Mouse (Mus musculus): ENCODE data around the gene Taf11. TPM values are rescaled to one million over a fixed set of nuclear protein-coding genes. Genes with fewer than 3 reads are reported as not detected.

Gene Taf11
- total RNA-seq, 2 experiments from 2014 or later = 34.6 to 37.4 TPM

Other genes with a start within 250 kb of the Taf11 start
- under 1 TPM in 1 of 2 experiments, not detected in 1; 0.90 TPM for gene Spdef, start 180.9 kb downstream of the Taf11 start, total RNA-seq (2021)
- gene D17Wsu92e, start 89.2 kb downstream of the Taf11 start, total RNA-seq (2021) = 100 to 1,000 TPM; 191 to 194 TPM
- gene Snrpc, start 71.7 kb downstream of the Taf11 start, total RNA-seq (2021) = 10 to 100 TPM; 49.7 to 51.5 TPM
- 10 to 100 TPM; 14.5 to 16.9 TPM for gene Uhrf1bp1, start 53.4 kb downstream of the Taf11 start, total RNA-seq (2021)
- gene Anks1, start 538 bp downstream of the Taf11 start, total RNA-seq (2021) = 10 to 100 TPM; 39.9 to 40.4 TPM
- gene Tcp11, start 170.8 kb upstream of the Taf11 start, total RNA-seq (2021) = 1 to 10 TPM; 1.0 to 1.5 TPM
- gene Scube3, start 232.3 kb upstream of the Taf11 start, total RNA-seq (2021) = 1 to 10 TPM in 1 of 2 experiments, under 1 TPM in 1; 0.96 to 1.0 TPM

Data from layer of hippocampus, postnatal 36 days (tissue).